Mouse (Mus musculus) embryonic facial prominence, embryonic 14.5 days (tissue): Measurements from ENCODE around the gene Chd2. TPM values are rescaled to one million over a fixed set of nuclear protein-coding genes. Genes with fewer than 3 reads are reported as not detected.
A peak's percentile ranks its signal among the peaks of the same experiment; 100 is the strongest.

Source experiments
- ATAC-seq: fragments of 200-750 bp; cut with Nextera tagmentation; 2 replicates; pipeline ENCODE4 v1.8.0; 2017; ENCODE audit warnings: low read depth, moderate number of reproducible peaks, moderate TSS enrichment
- DNase-seq: peaks from one replicate; pipeline ENCODE4 v3.0.0-alpha.2; 2015; ENCODE audit warnings: low spot score
- H3K27ac ChIP-seq: fragments of 300-500 bp; sonication (generic); replicated peaks from 2 replicates; pipeline ENCODE4 v1.5.1; 2014; ENCODE audit warnings: low read depth, mild to moderate bottlenecking, low read length, moderate library complexity
- H3K27me3 ChIP-seq: fragments of 300-500 bp; sonication (generic); replicated peaks from 2 replicates; pipeline ENCODE4 v1.6.1; 2014; ENCODE audit warnings: low read length; ENCODE audit not compliant: control insufficient read depth, insufficient read depth
- H3K36me3 ChIP-seq: fragments of 300-500 bp; sonication (generic); 2 replicates; pipeline ENCODE4 v1.6.1; 2014; ENCODE audit warnings: low read length, mixed read lengths; ENCODE audit not compliant: control insufficient read depth, insufficient read depth
- H3K4me1 ChIP-seq: fragments of 300-500 bp; sonication (generic); 2 replicates; pipeline ENCODE4 v1.6.1; 2014; ENCODE audit warnings: antibody characterized with exemption, low read length; ENCODE audit not compliant: control insufficient read depth, insufficient read depth
- H3K4me2 ChIP-seq: fragments of 300-500 bp; sonication (generic); 2 replicates; pipeline ENCODE4 v1.6.1; 2014; ENCODE audit warnings: low read depth, mild to moderate bottlenecking, low read length, moderate library complexity, mixed read lengths
- H3K4me3 ChIP-seq: fragments of 300-500 bp; sonication (generic); 2 replicates; pipeline ENCODE4 v1.5.1; 2014; ENCODE audit warnings: low read depth, mild to moderate bottlenecking, low read length
- H3K9ac ChIP-seq: fragments of 300-500 bp; sonication (generic); 2 replicates; pipeline ENCODE4 v1.6.1; 2014; ENCODE audit warnings: low read depth, mild to moderate bottlenecking, low read length, moderate library complexity, mixed read lengths
- H3K9me3 ChIP-seq: fragments of 300-500 bp; sonication (generic); 2 replicates; pipeline ENCODE4 v1.6.1; 2016; ENCODE audit warnings: low read length; ENCODE audit not compliant: control insufficient read depth
- WGBS: fragments of 180-500 bp; shearing (Covaris S2); extraction: QIAGEN DNeasy Blood & Tissue Kit; methylation state at CpG from one replicate; pipeline ENCODE4 v1.1.7; 2014; 5-methylcytosine and 5-hydroxymethylcytosine counted together
- polyA plus RNA-seq: library from polyadenylated mRNA; unstranded; fragments of >200 nt; fragmentation: Nextera tagmentation; extraction: Ambion mirVana; gene quantifications from 2 replicates; pipeline ENCODE4 v1.2.1, GENCODE M21; 2014

Gene Chd2
- polyA plus RNA-seq, 1 experiment from 2014 or later = 39.5 TPM

- ATAC-seq (no peak), DNase-seq (peak; percentile 20)
- 17% methylated on average over 15 of the region's 19 CpGs for WGBS
- peak overlapping the region; percentile 57 for H3K4me2 ChIP-seq
- no peaks in the 10 kb centered on the region for H3K9me3 ChIP-seq
- no peaks in the 10 kb centered on the region for H3K27me3 ChIP-seq
- H3K4me3 ChIP-seq = peak overlapping the region; percentile 26
- H3K36me3 ChIP-seq = peaks cover 13% of the 10 kb centered on the region; the same call in 1 of the 2 replicates
- peaks cover 52% of the 10 kb centered on the region for H3K4me1 ChIP-seq
- H3K9ac ChIP-seq = peak overlapping the region; percentile 45
- H3K27ac ChIP-seq = no peak overlapping the region
Measured at GRCm38 (mm10) chr7:73398806-73399442, 142.7 kb downstream of the Chd2 start.

- Histone ChIP-seq H3K36me3 (peaks cover 13% of the 10 kb centered on the region; the same call in 1 of the 2 replicates), H3K4me3 (peak overlapping the region; percentile 6; the same call in 1 of the 2 replicates), H3K9ac (peak overlapping the region; percentile 32), H3K9me3 (no peaks in the 10 kb centered on the region), H3K27me3 (no peaks in the 10 kb centered on the region), H3K27ac (no peak overlapping the region), H3K4me1 (peaks cover 58% of the 10 kb centered on the region), H3K4me2 (peak overlapping the region; percentile 57)
- DNase-seq (peak; percentile 61), ATAC-seq (peak; percentile 53; the same call in 1 of the 2 replicates)
- WGBS = 15% methylated on average over 11 of the region's 11 CpGs
Measured at GRCm38 (mm10) chr7:73398319-73398718, 143.3 kb downstream of the Chd2 start.

- ATAC-seq (no peak), DNase-seq (peak; percentile 75)
- H3K36me3 ChIP-seq = peaks cover 5% of the 10 kb centered on the region; the same call in 1 of the 2 replicates
- peak overlapping the region; percentile 94 for H3K27ac ChIP-seq
- no peaks in the 10 kb centered on the region for H3K9me3 ChIP-seq
- peaks cover 61% of the 10 kb centered on the region for H3K4me1 ChIP-seq
- 33% methylated on average over 4 of the region's 4 CpGs for WGBS
- peak overlapping the region; percentile 85 for H3K9ac ChIP-seq
- peak overlapping the region; percentile 65 for H3K4me2 ChIP-seq
- no peaks in the 10 kb centered on the region for H3K27me3 ChIP-seq
- peak overlapping the region; percentile 76 for H3K4me3 ChIP-seq
Measured at GRCm38 (mm10) chr7:73394013-73394409, 147.6 kb downstream of the Chd2 start.

GRCm38 (mm10) chr7:73393307-73394012 is 148.2 kb downstream of the Chd2 start:
- H3K4me2 ChIP-seq = peak overlapping the region; percentile 65
- peak overlapping the region; percentile 94 for H3K27ac ChIP-seq
- peaks cover 5% of the 10 kb centered on the region; the same call in 1 of the 2 replicates for H3K36me3 ChIP-seq
- no peaks in the 10 kb centered on the region for H3K27me3 ChIP-seq
- H3K9me3 ChIP-seq = no peaks in the 10 kb centered on the region
- H3K4me3 ChIP-seq = peak overlapping the region; percentile 76
- ATAC-seq = no peak
- H3K9ac ChIP-seq = peak overlapping the region; percentile 85
- H3K4me1 ChIP-seq = peaks cover 56% of the 10 kb centered on the region
- peak; percentile 47 for DNase-seq
- 19% methylated on average over 9 of the region's 9 CpGs for WGBS

- Histone ChIP-seq H3K36me3 (no peaks in the 10 kb centered on the region), H3K9me3 (no peaks in the 10 kb centered on the region), H3K27ac (peak overlapping the region; percentile 94), H3K27me3 (no peaks in the 10 kb centered on the region), H3K9ac (peak overlapping the region; percentile 85), H3K4me3 (peak overlapping the region; percentile 76), H3K4me1 (peaks cover 50% of the 10 kb centered on the region), H3K4me2 (peak overlapping the region; percentile 65)
- no peak for ATAC-seq
- DNase-seq = peak; percentile 59
- WGBS = 2% methylated on average over 9 of the region's 9 CpGs
Measured at GRCm38 (mm10) chr7:73392359-73392758, 149.3 kb downstream of the Chd2 start.

GRCm38 (mm10) chr7:73391518-73392321 is 149.9 kb downstream of the Chd2 start:
- peak overlapping the region; percentile 65 for H3K4me2 ChIP-seq
- H3K4me1 ChIP-seq = peaks cover 44% of the 10 kb centered on the region
- peak overlapping the region; percentile 94 for H3K27ac ChIP-seq
- no peaks in the 10 kb centered on the region for H3K36me3 ChIP-seq
- H3K27me3 ChIP-seq = no peaks in the 10 kb centered on the region
- ATAC-seq (peak; percentile 3; the same call in 1 of the 2 replicates), DNase-seq (peak; percentile 94)
- no peaks in the 10 kb centered on the region for H3K9me3 ChIP-seq
- H3K4me3 ChIP-seq = peak overlapping the region; percentile 76
- under 1% methylated on average over 38 of the region's 39 CpGs for WGBS
- H3K9ac ChIP-seq = peak overlapping the region; percentile 85

GRCm38 (mm10) chr7:73391002-73391517 is 150.6 kb downstream of the Chd2 start:
- Histone ChIP-seq H3K36me3 (no peaks in the 10 kb centered on the region), H3K9ac (peak overlapping the region; percentile 85), H3K4me3 (peak overlapping the region; percentile 76), H3K9me3 (no peaks in the 10 kb centered on the region), H3K4me2 (peak overlapping the region; percentile 65), H3K4me1 (peaks cover 37% of the 10 kb centered on the region), H3K27me3 (no peaks in the 10 kb centered on the region), H3K27ac (peak overlapping the region; percentile 94)
- WGBS = 0% methylated on average over 7 of the region's 42 CpGs
- DNase-seq (peak; percentile 95), ATAC-seq (peak; percentile 86)

- Histone ChIP-seq H3K4me3 (peak overlapping the region; percentile 76), H3K4me1 (peaks cover 32% of the 10 kb centered on the region), H3K9me3 (no peaks in the 10 kb centered on the region), H3K27ac (peak overlapping the region; percentile 94), H3K4me2 (peak overlapping the region; percentile 65), H3K9ac (peak overlapping the region; percentile 85), H3K27me3 (no peaks in the 10 kb centered on the region), H3K36me3 (no peaks in the 10 kb centered on the region)
- ATAC-seq (peak; percentile 20), DNase-seq (peak; percentile 57)
- WGBS = under 1% methylated on average over 18 of the region's 18 CpGs
Measured at GRCm38 (mm10) chr7:73390426-73391001, 151.1 kb downstream of the Chd2 start.
